Mouse (Mus musculus) urinary bladder, adult 2 months (tissue): ENCODE data around the gene Sel1l3. TPM values are rescaled to one million over a fixed set of nuclear protein-coding genes. Genes with fewer than 3 reads are reported as not detected.

Source experiments
- DNase-seq: peaks from one replicate; pipeline ENCODE4 v3.0.0; 2022; ENCODE audit warnings: low spot score
- polyA plus RNA-seq: library from polyadenylated mRNA; depleted of rRNA; stranded (reverse); fragments of >200 nt; gene quantifications from 2 replicates; pipeline ENCODE4 v1.2.3, GENCODE M21; 2012; rRNA removed

Gene Sel1l3
- polyA plus RNA-seq, 1 experiment: 6.6 TPM

GRCm38 (mm10) chr5:53091331-53091730 is 122.4 kb downstream of the Sel1l3 start:
- DNase-seq: no peak

DNA sequence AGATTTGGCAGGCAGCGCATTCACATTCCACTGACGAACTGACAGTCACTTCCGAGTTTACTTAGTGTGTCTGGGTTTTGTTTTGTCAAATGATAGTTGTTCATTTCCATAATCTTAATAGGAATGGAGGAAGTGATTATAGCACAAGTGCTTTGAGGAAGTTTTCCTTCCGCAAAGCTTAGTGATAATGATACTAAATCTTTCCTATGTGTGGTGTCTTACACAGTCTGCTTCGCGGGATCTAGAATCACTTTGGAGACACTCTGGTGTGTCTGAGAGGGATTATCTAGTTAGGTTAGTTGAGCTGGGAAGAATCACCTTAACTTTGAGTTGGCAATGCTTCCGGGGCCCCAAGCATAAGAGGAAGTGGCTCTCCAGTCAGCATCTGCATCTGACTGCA is 126.3 kb downstream of the Sel1l3 start:
- no peak for DNase-seq

- DNase-seq: no peak
Measured at GRCm38 (mm10) chr5:53078453-53078852, 135.3 kb downstream of the Sel1l3 start.

DNA sequence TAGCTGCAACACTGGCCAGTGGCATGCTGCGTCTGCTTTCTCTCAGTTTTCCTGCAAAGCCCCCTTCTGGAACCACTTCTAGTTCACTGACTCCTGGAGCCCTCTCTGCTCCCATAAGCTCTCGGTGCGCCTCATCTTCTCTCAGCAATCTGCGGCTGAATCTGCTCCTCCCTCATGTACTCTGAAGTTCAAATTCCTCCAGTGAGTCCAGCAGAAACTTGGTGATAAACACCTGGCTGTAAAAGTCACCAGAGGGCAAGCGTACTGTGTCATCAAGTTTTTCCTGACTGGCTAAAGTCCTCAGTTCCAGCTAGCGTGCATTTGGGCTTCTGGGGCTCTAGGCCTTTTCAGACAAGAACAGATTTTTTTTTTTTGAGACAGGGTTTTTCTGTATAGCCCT is 139.2 kb downstream of the Sel1l3 start:
- no peak for DNase-seq

- no peak for DNase-seq
Measured at GRCm38 (mm10) chr5:53061532-53062130, 152.1 kb downstream of the Sel1l3 start.

Other genes starting within 250 kb of the Sel1l3 start
- 0.03 TPM in 1 of 2 replicates, not detected in the other for gene Slc34a2, start 175.8 kb downstream of the Sel1l3 start, polyA plus RNA-seq
- 70.4 and 82.8 TPM in 2 replicates for gene Smim20, start 53.2 kb upstream of the Sel1l3 start, polyA plus RNA-seq